Mouse (Mus musculus): ENCODE results near the gene Rab3gap1. TPM values are rescaled to one million over a fixed set of nuclear protein-coding genes. Genes with fewer than 3 reads are reported as not detected.
"Not testable (repeated sequence)": the region's sequence is repeated elsewhere in the genome, so short reads cannot be mapped to it uniquely, and the experiment has no call there.

Gene Rab3gap1
- total RNA-seq, 2 experiments from 2014 or later = 65.9 to 67.9 TPM

- no peak for DNase-seq (ENCODE audit: extremely low spot score in 1 of 2, low spot score in 1 of 2)
Measured at GRCm38 (mm10) chr1:127915316-127915715, 46.7 kb downstream of the Rab3gap1 start.

GRCm38 (mm10) chr1:127915802-127916201 lies 47.2 kb downstream of the Rab3gap1 start:
- no peak for DNase-seq (ENCODE audit: extremely low spot score in 1 of 2, low spot score in 1 of 2)

- no peak for DNase-seq (ENCODE audit: extremely low spot score in 1 of 2, low spot score in 1 of 2)
Measured at GRCm38 (mm10) chr1:127933405-127933804, 64.8 kb downstream of the Rab3gap1 start.

- DNase-seq (ENCODE audit: extremely low spot score in 1 of 2, low spot score in 1 of 2) = no peak
Measured at GRCm38 (mm10) chr1:127934322-127934721, 65.7 kb downstream of the Rab3gap1 start.

GRCm38 (mm10) chr1:127937277-127937676 lies 68.7 kb downstream of the Rab3gap1 start:
- DNase-seq (ENCODE audit: extremely low spot score in 1 of 2, low spot score in 1 of 2) = no peak

GRCm38 (mm10) chr1:127942231-127942630 lies 73.7 kb downstream of the Rab3gap1 start:
- DNase-seq (ENCODE audit: extremely low spot score in 1 of 2, low spot score in 1 of 2) = no peak

- DNase-seq (ENCODE audit: extremely low spot score in 1 of 2, low spot score in 1 of 2) = no peak
Measured at GRCm38 (mm10) chr1:127943516-127943915, 74.9 kb downstream of the Rab3gap1 start.

- DNase-seq (ENCODE audit: extremely low spot score in 1 of 2, low spot score in 1 of 2) = no peak
Measured at GRCm38 (mm10) chr1:127945696-127946575, 77.4 kb downstream of the Rab3gap1 start.

GRCm38 (mm10) chr1:127946615-127947249 lies 78.2 kb downstream of the Rab3gap1 start:
- no peak for DNase-seq (ENCODE audit: extremely low spot score in 1 of 2, low spot score in 1 of 2)

GRCm38 (mm10) chr1:127948748-127949147 lies 80.2 kb downstream of the Rab3gap1 start:
- DNase-seq (ENCODE audit: extremely low spot score in 1 of 2, low spot score in 1 of 2) = no peak

- DNase-seq (ENCODE audit: extremely low spot score in 1 of 2, low spot score in 1 of 2) = no peak
Measured at GRCm38 (mm10) chr1:127952276-127952675, 83.7 kb downstream of the Rab3gap1 start.

- DNase-seq (ENCODE audit: extremely low spot score in 1 of 2, low spot score in 1 of 2) = not testable (repeated sequence)
Measured at GRCm38 (mm10) chr1:127954198-127954597, 85.6 kb downstream of the Rab3gap1 start.

GRCm38 (mm10) chr1:127954800-127955199 lies 86.2 kb downstream of the Rab3gap1 start:
- no peak for DNase-seq (ENCODE audit: extremely low spot score in 1 of 2, low spot score in 1 of 2)

- no peak for DNase-seq (ENCODE audit: extremely low spot score in 1 of 2, low spot score in 1 of 2)
Measured at GRCm38 (mm10) chr1:127956524-127956923, 88.0 kb downstream of the Rab3gap1 start.

- no peak for DNase-seq (ENCODE audit: extremely low spot score in 1 of 2, low spot score in 1 of 2)
Measured at GRCm38 (mm10) chr1:127958801-127959200, 90.2 kb downstream of the Rab3gap1 start.

- no peak for DNase-seq (ENCODE audit: extremely low spot score in 1 of 2, low spot score in 1 of 2)
Measured at GRCm38 (mm10) chr1:127959312-127959718, 90.7 kb downstream of the Rab3gap1 start.

GRCm38 (mm10) chr1:127961140-127961539 lies 92.6 kb downstream of the Rab3gap1 start:
- DNase-seq (ENCODE audit: extremely low spot score in 1 of 2, low spot score in 1 of 2) = no peak

- DNase-seq (ENCODE audit: extremely low spot score in 1 of 2, low spot score in 1 of 2) = no peak
Measured at GRCm38 (mm10) chr1:127963326-127963725, 94.8 kb downstream of the Rab3gap1 start.

- DNase-seq (ENCODE audit: extremely low spot score in 1 of 2, low spot score in 1 of 2) = no peak
Measured at GRCm38 (mm10) chr1:127970870-127971269, 102.3 kb downstream of the Rab3gap1 start.

- DNase-seq (ENCODE audit: extremely low spot score in 1 of 2, low spot score in 1 of 2) = no peak
Measured at GRCm38 (mm10) chr1:127974082-127974481, 105.5 kb downstream of the Rab3gap1 start.

- DNase-seq (ENCODE audit: extremely low spot score in 1 of 2, low spot score in 1 of 2) = no peak
Measured at GRCm38 (mm10) chr1:127975676-127976075, 107.1 kb downstream of the Rab3gap1 start.

GRCm38 (mm10) chr1:127976106-127976505 lies 107.5 kb downstream of the Rab3gap1 start:
- no peak for DNase-seq (ENCODE audit: extremely low spot score in 1 of 2, low spot score in 1 of 2)

Data from layer of hippocampus, postnatal 25 days (tissue).